Mouse (Mus musculus): ENCODE data around the gene 4933415A04Rik.

- TF ChIP-seq CTCF (IDR thresholded peaks at IDR 0.05; ENCODE audit: extremely low read depth, insufficient read depth, insufficient read length, insufficient replicate concordance) (peak; percentile 52; the same call in 1 of the 2 replicates), POLR2A (IDR thresholded peaks at IDR 0.05; ENCODE audit: low read depth, low read length) (no peak)
Observed at GRCm38 (mm10) chr11:43612834-43613488, 26.1 kb downstream of the 4933415A04Rik start.
